Mouse (Mus musculus): Measurements from ENCODE around the gene Il15. TPM values are rescaled to one million over a fixed set of nuclear protein-coding genes. Genes with fewer than 3 reads are reported as not detected.

Gene Il15
- polyA plus RNA-seq (2014; fragmentation: Illumina TruSeq; extraction: RNeasy Lipid Tissue Mini Kit (QIAGEN cat#74804); ENCODE audit: insufficient read depth, low read depth, low replicate concordance): 9.8 TPM

GRCm38 (mm10) chr8:82402686-82403330, at the start of gene Il15:
TSS of gene Il15 (minus strand) at chr8:82403222.

